Mouse (Mus musculus) brain, embryonic 14.5 days (tissue): ENCODE results near the gene Ubash3a. TPM values are rescaled to one million over a fixed set of nuclear protein-coding genes. Genes with fewer than 3 reads are reported as not detected.

ENCODE experiments used
- DNase-seq: peaks from one replicate; pipeline ENCODE4 v3.0.0-alpha.2; 2011; ENCODE audit warnings: low read depth
- CTCF ChIP-seq: fragments of 200-500 bp; IDR thresholded peaks from 2 replicates; pipeline ENCODE4 v1.5.1; 2012; ENCODE audit warnings: inconsistent platforms, mild to moderate bottlenecking, moderate library complexity, borderline replicate concordance; ENCODE audit not compliant: insufficient read depth, insufficient read length; ENCODE audit errors: extremely low read depth
- POLR2A ChIP-seq: fragments of 200-500 bp; IDR thresholded peaks from 2 replicates; pipeline ENCODE4 v1.6.1; 2012; ENCODE audit warnings: mild to moderate bottlenecking, inconsistent platforms, borderline replicate concordance; ENCODE audit not compliant: poor library complexity, insufficient read depth, insufficient read length, severe bottlenecking; ENCODE audit errors: extremely low read depth
- polyA plus RNA-seq: library from polyadenylated mRNA; depleted of rRNA; stranded (reverse); fragments of >200 nt; gene quantifications from 2 replicates; pipeline ENCODE4 v1.2.3, GENCODE M21; 2012; rRNA removed

Gene Ubash3a
- polyA plus RNA-seq, 1 experiment = 0.03 TPM

DNA sequence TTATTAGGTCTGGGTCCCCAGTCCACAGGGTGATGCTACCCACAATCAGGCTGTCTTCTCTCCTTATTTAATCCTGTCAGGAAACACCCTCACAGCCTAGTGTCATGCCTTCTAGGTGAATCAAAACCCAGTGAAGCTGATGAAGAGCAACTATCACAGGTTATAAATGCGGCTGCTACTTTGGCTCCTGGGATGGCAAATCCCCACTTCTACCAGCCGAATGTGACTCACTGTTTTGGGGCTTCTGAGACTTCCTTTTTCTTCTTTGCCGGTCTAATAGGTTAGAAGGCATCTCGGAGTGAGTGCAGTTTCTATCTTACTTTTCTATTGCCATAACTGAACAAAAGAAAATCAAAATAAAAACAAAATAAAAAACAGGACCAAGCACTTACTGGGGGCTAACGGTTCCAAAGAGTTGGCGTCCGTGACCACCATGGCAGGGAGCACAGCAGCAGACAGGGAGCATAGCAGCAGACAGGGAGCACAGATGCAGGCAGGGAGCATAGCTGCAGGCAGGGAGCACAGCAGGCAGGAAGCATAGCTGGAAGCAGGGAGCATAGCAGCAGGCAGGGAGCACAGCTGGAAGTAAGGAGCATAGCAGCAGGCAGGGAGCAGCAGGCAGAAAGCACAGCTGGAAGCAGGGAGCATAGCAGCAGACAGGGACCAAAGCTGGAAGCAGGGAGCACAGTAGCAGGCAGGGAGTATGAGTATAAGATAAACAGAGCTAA is 81.5 kb downstream of the Ubash3a start:
- TF ChIP-seq POLR2A = no peak
- no peak for TF ChIP-seq CTCF
- DNase-seq = no peak

DNA sequence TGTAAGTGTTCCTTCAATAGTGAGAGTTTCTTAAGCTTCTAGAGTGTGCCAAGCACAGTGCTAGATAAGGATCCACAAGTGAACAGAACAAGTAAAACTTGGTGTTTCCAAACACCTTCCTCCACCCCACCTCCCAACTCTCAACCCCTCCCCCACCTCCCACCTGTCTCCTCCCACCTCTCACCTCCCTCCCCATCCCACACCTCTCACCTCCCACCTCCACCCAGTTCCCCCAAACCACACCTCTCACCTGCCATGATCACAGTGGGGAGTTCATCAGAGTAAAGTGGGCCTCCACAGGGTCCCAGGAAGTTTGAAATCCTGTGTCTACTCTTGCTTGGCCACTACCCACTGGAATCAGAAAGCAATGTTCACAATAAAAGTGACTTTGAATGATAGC is 82.6 kb downstream of the Ubash3a start:
- TF ChIP-seq POLR2A (no peak), CTCF (no peak)
- no peak for DNase-seq

DNA sequence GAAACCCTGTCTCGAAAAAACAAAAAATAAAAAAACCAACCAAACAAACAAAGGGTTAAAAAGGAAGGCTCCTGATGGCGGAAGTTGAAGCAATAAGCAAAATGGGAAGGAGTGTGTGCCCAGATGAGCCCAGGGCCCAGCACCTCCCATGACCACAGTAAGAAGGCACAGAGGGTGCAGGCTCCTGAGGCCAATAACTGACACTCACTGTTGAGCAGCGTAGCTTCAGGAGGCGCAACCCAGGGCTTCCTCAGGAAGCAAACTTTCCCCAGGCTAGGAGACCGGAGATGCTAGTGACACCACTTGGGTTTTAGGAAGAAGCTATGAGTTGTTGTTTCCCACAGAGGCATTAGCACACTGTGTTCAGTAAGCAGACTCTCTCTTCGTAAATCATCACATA is 83.2 kb downstream of the Ubash3a start:
- no peak for DNase-seq
- no peak for TF ChIP-seq CTCF
- no peak for TF ChIP-seq POLR2A

DNA sequence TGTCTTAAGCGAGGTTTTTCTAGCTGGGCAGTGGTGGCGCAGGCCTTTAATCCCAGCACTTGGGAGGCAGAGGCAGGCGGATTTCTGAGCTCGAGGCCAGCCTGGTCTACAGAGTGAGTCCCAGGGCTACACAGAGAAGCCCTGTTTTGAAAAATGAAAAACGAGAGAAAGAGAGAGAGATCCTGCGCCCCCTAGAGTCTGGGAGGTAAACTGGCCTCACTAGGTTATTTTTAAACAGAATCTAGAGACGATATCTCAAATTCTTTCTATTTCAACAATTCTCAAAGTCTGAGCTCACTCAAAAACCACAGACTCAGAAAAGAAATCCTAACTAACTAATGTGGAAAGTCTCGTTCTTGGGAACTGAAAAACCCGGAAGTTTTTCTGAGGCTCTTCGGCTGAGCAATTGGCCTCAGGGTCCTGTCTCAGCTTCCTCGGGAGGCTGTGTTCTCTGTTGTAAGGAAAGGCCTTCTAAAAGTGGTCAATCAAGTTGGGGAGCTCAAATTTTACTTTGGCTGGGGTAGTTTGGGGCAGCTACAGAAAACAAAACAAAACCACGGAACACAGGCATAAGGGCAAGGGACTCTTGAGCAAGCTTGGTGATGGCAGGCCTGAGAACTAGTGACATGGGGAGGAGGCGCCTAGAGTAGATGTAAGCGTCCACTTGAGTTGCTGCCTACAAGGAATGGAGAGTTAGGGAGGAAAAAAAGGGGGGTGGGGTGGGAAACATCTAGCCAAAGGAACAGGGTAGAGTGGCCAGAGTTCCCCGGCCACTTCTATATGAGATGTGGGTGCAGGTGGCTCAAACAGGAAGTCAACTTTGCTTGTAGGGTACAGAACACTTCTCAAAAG is 86.9 kb downstream of the Ubash3a start:
- DNase-seq = no peak
- TF ChIP-seq CTCF = 0 out of 2 replicates have a peak, but pooled peaks have one; percentile 11
- TF ChIP-seq POLR2A = no peak

DNA sequence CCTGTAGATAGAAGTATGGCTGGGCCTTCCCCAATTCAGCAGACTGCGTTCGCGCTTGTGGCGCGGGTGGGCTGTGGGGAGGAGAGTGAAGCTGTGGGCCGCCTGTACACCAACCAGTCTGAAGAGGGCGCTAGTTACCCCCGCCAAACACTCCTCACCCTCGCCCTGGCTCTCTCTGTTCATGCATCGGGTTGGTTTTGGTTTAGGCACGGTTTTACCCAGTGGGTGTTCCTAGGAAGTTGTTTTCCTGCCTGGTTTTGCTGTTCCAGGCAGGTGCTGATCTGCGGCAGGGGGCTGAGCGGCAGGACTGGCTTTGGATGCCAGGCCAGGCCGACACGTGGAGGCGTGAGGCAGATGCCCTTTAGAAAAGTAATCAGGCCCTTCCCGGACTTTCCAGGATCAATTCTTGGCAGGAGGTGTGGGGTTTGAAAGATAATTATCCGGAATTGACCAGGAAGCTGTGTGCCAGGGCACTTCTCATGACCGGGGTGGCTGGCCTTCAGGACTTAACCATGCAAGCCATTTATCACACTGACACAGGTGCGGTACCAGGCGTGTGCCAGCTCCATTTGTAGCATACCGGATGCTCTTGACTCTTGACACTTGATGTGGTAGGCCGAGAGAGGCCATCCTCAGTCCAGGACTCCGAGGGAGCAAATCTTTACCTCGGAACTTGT is 87.7 kb downstream of the Ubash3a start:
- DNase-seq = peak; percentile 67
- TF ChIP-seq CTCF (peak; percentile 63), POLR2A (no peak)

DNA sequence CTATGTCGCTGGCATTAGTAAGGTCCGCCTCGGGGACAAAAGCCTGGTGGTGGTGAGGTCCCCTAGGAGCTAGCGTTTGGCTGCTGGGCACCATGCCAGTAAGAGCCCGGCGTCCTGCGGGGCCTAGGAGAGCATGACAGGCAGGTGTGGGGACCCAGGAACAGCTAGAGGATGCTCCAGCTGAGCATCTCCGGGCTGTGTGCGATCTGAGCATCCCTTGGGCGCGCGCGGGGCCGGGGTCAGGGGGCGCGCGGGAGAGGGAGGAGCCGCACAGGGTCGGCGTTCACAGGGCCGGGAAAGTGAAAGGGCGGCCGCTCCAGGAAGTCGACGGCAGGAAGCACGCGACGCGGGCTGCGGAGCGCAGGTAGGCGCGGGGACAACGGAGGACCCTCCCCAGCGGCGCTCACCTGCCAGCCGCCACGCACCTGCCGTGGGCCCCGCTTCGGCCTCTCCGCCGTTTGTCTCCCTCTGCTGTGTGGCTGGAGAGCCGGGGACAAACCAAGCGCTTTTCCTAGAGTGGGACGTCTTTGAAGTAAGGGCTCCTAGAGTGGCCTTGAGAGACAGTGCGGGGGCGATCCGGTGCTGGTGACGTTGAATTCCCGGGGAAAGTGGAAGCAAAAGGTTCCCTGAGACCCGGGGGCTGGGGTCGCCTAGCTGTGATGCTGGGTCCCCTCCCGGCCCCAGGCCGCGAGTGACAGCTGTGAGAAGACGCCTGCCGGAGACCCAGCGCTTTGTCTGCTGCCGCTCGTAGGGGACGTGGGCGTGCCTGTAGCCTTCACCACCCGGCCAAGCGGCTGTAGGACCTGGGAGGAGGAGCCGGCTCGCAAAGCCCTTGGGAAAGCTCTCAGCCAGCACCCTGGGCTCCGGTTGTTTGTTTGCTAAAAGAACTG is 88.5 kb downstream of the Ubash3a start:
- DNase-seq = peak; percentile 87
- 0 out of 2 replicates have a peak, but pooled peaks have one; percentile 13 for TF ChIP-seq POLR2A
- no peak for TF ChIP-seq CTCF

Other genes starting within 250 kb of the Ubash3a start
- 8.7 and 12.8 TPM in 2 replicates for gene Abcg1, start 150.2 kb upstream of the Ubash3a start, polyA plus RNA-seq
- 0.97 and 1.1 TPM in 2 replicates for gene Tff3, start 78.2 kb upstream of the Ubash3a start, polyA plus RNA-seq
- gene Tff2, start 63.6 kb upstream of the Ubash3a start, polyA plus RNA-seq = not detected in 2 replicates
- not detected in 2 replicates for gene Tff1, start 42.6 kb upstream of the Ubash3a start, polyA plus RNA-seq
- gene Tmprss3, start 8.9 kb upstream of the Ubash3a start, polyA plus RNA-seq = not detected in 2 replicates
- 0.59 and 3.3 TPM in 2 replicates for gene Rsph1, start 69.5 kb downstream of the Ubash3a start, polyA plus RNA-seq
- gene Slc37a1, start 78.9 kb downstream of the Ubash3a start, polyA plus RNA-seq = 19.7 and 21.3 TPM in 2 replicates
- gene Pde9a, start 178.3 kb downstream of the Ubash3a start, polyA plus RNA-seq = 60.9 and 112 TPM in 2 replicates